Mouse (Mus musculus): ENCODE measurements at regions not wholly inside any gene's neighbourhood (a gene's known extent, or its start where the extent isn't known, plus 50 kb on each side); places are given as distances from the start of the nearest gene placed in this dataset.

DNA sequence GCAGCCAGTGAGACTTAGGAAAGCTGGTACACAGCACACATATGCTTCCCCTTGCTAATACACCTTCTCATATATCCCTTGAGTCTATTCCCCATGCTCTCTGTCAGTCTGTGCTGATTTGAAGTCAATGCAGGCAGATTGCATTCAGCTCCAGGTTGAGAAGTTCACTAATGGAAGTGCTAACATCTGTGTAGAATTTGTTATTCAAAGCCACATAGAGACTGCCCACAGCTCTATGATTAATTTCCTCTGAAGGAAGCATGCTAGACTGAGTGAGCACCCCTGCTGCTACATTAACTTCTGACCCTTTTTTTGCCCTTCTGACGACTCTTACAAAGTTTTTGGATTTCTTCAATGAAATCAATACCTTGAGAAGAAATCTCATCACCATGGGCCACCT, 486.0 kb upstream of the Dmac1 start:
- H3K9ac ChIP-seq (replicated peaks; ENCODE audit: low read length), result no peak overlapping the region
- H3K9me3 ChIP-seq (ENCODE audit: low read length), result no peaks in the 10 kb centered on the region
- H3K27me3 ChIP-seq (ENCODE audit: insufficient read depth, low read length), result no peaks in the 10 kb centered on the region
- no peak for ATAC-seq (ENCODE audit: low FRiP score, low TSS enrichment)
- no peak overlapping the region for H3K4me3 ChIP-seq (ENCODE audit: low read length)
- H3K36me3 ChIP-seq (ENCODE audit: insufficient read depth, low read length), result no peaks in the 10 kb centered on the region
- no peaks in the 10 kb centered on the region for H3K4me1 ChIP-seq (ENCODE audit: insufficient read depth, low read length)
- no peak overlapping the region for H3K27ac ChIP-seq (ENCODE audit: low read length)
- H3K4me2 ChIP-seq (replicated peaks; ENCODE audit: low read depth, low read length), result no peak overlapping the region
- WGBS, result 14% methylated on average over 1 of the region's 1 CpGs

DNA sequence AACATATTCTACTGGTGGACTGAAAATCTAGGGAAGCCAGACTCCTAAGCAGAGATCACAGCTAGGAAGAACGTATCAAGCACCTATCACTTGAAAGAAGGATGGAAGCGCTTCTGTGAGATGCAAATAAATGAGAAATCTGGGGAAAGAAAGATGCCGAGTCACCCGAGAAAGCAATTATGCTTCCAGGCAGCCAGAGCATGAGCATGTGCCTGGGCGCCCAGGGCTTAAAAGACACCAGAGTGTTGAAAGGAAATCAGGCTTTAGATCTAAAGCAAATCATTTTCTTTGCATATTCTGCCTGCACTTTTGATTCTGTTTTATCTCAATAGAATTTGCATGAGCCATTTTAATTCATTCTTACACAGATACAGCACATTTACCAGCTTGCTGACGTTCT, 466.5 kb upstream of the Dmac1 start:
- Histone ChIP-seq H3K9ac (replicated peaks; ENCODE audit: low read length) (no peak overlapping the region), H3K27me3 (ENCODE audit: insufficient read depth, low read length) (no peaks in the 10 kb centered on the region), H3K4me3 (ENCODE audit: low read length) (no peak overlapping the region), H3K4me2 (replicated peaks; ENCODE audit: low read depth, low read length) (no peak overlapping the region), H3K36me3 (ENCODE audit: insufficient read depth, low read length) (no peaks in the 10 kb centered on the region), H3K4me1 (ENCODE audit: insufficient read depth, low read length) (no peaks in the 10 kb centered on the region), H3K9me3 (ENCODE audit: low read length) (no peaks in the 10 kb centered on the region), H3K27ac (ENCODE audit: low read length) (no peak overlapping the region)
- no peak for ATAC-seq (ENCODE audit: low FRiP score, low TSS enrichment)
- 73% methylated on average over 6 of the region's 6 CpGs for WGBS

DNA sequence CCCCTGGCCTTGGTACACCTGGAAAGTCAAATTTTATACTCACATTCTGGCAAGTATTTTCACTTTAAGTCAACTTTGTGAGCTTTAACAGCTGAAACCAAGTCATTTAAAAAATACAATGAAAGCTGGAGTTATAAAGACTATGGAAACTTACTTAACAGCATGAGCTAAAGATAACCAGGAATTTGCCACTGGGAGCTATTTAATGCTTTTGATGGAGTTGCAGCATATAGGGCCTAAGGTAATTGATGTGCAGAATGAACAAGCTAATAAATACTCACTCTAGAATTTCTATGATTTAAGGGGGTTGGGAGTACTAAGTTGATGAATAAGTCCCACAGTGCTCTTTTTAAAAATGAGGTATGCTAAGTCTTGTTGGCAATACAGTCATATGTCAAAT, 463.5 kb upstream of the Dmac1 start:
- H3K27ac ChIP-seq (ENCODE audit: low read length), result no peak overlapping the region
- no peak overlapping the region for H3K9ac ChIP-seq (replicated peaks; ENCODE audit: low read length)
- no peaks in the 10 kb centered on the region for H3K4me1 ChIP-seq (ENCODE audit: insufficient read depth, low read length)
- H3K27me3 ChIP-seq (ENCODE audit: insufficient read depth, low read length), result no peaks in the 10 kb centered on the region
- H3K4me3 ChIP-seq (ENCODE audit: low read length), result no peak overlapping the region
- H3K9me3 ChIP-seq (ENCODE audit: low read length), result no peaks in the 10 kb centered on the region
- no peak for ATAC-seq (ENCODE audit: low FRiP score, low TSS enrichment)
- H3K4me2 ChIP-seq (replicated peaks; ENCODE audit: low read depth, low read length), result no peak overlapping the region
- H3K36me3 ChIP-seq (ENCODE audit: insufficient read depth, low read length), result no peaks in the 10 kb centered on the region

DNA sequence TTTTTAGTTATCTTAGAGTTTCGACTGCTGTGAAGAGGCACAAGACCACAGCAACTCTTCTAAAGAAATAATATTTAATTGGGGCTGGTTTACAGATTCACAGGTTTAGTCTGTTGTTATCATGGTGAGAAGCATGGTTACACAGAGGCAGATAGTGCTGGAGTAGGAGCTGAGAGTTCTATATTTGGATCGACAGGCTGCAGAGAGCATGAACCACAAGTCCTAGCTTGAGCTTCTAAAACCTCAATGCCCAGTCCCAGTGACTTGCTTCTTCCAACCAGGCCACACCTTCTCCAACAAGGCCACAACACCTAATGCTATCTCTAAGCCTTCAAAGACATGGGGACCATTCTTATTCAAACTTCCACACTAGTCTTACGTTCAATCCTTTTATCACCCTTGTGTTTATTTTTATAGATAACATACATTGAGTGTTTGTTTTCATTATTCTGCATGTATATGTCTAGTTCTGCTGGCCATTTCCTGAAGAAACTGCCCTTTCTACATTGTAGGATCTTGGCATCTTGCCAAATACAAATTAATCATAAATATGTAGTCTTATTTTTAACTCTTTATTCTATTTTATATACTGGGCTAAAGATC, 452.8 kb upstream of the Dmac1 start:
- H3K9ac ChIP-seq (replicated peaks; ENCODE audit: low read length), result no peak overlapping the region
- H3K27ac ChIP-seq (ENCODE audit: low read length), result no peak overlapping the region
- ATAC-seq (ENCODE audit: low FRiP score, low TSS enrichment), result no peak

DNA sequence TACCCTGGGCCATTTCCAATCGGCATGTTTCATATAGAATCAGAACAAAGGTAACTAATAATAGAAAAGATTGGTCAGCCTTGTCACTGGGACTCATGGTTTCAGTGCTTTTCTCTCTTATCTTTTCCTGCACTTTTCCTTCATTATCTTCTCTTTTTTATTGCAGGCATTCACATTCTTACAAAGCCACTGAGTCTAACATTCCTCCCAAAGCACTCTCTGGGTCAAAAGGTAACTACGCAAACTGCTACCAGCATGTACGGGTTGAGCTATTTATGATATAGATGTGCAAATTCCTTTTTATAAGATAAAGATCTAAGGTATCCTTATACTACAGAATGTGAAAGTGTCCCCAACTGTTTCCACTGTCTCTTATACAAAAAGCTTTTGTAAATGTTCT, 436.5 kb upstream of the Dmac1 start:
- no peaks in the 10 kb centered on the region for H3K4me1 ChIP-seq (ENCODE audit: insufficient read depth, low read length)
- H3K4me3 ChIP-seq (ENCODE audit: low read length), result no peak overlapping the region
- 85% methylated on average over 3 of the region's 3 CpGs for WGBS
- H3K9me3 ChIP-seq (ENCODE audit: low read length), result peaks cover 4% of the 10 kb centered on the region; the same call in 1 of the 2 replicates
- H3K27me3 ChIP-seq (ENCODE audit: insufficient read depth, low read length), result no peaks in the 10 kb centered on the region
- no peak overlapping the region for H3K27ac ChIP-seq (ENCODE audit: low read length)
- H3K9ac ChIP-seq (replicated peaks; ENCODE audit: low read length), result no peak overlapping the region
- H3K4me2 ChIP-seq (replicated peaks; ENCODE audit: low read depth, low read length), result no peak overlapping the region
- H3K36me3 ChIP-seq (ENCODE audit: insufficient read depth, low read length), result no peaks in the 10 kb centered on the region
- no peak for ATAC-seq (ENCODE audit: low FRiP score, low TSS enrichment)

More for the DNA sequence above, 452.8 kb upstream of the Dmac1 start:
- no peaks in the 10 kb centered on the region for H3K27me3 ChIP-seq (ENCODE audit: insufficient read depth, low read length)
- no peaks in the 10 kb centered on the region for H3K4me1 ChIP-seq (ENCODE audit: insufficient read depth, low read length)
- H3K9me3 ChIP-seq (ENCODE audit: low read length), result no peaks in the 10 kb centered on the region
- WGBS, result 73% methylated on average over 3 of the region's 3 CpGs
- H3K4me2 ChIP-seq (replicated peaks; ENCODE audit: low read depth, low read length), result no peak overlapping the region
- H3K36me3 ChIP-seq (ENCODE audit: insufficient read depth, low read length), result no peaks in the 10 kb centered on the region
- no peak overlapping the region for H3K4me3 ChIP-seq (ENCODE audit: low read length)

DNA sequence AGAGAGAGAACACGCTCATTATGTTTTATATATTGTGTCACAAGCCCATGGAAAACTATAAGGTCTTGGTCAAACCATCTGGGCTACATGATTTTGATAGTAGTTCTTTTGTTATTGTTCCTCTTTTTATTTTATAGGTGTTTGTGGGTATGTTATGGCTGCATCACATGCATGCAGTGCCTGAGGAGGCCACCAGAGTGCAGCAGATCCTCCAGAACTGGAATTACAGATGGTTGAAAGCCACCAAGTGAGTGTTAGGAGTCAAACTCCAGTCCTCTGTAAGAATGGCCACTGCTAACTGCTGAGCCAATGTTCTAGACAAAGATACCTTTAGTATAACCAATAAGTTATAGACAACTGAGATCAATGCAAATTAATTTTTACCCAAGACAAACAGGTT, 435.9 kb upstream of the Dmac1 start:
- Histone ChIP-seq H3K9me3 (ENCODE audit: low read length) (peaks cover 4% of the 10 kb centered on the region; the same call in 1 of the 2 replicates), H3K4me1 (ENCODE audit: insufficient read depth, low read length) (no peaks in the 10 kb centered on the region), H3K9ac (replicated peaks; ENCODE audit: low read length) (no peak overlapping the region), H3K27me3 (ENCODE audit: insufficient read depth, low read length) (no peaks in the 10 kb centered on the region), H3K4me3 (ENCODE audit: low read length) (no peak overlapping the region), H3K36me3 (ENCODE audit: insufficient read depth, low read length) (no peaks in the 10 kb centered on the region), H3K4me2 (replicated peaks; ENCODE audit: low read depth, low read length) (no peak overlapping the region), H3K27ac (ENCODE audit: low read length) (no peak overlapping the region)
- 84% methylated on average over 1 of the region's 1 CpGs for WGBS
- ATAC-seq (ENCODE audit: low FRiP score, low TSS enrichment), result no peak

DNA sequence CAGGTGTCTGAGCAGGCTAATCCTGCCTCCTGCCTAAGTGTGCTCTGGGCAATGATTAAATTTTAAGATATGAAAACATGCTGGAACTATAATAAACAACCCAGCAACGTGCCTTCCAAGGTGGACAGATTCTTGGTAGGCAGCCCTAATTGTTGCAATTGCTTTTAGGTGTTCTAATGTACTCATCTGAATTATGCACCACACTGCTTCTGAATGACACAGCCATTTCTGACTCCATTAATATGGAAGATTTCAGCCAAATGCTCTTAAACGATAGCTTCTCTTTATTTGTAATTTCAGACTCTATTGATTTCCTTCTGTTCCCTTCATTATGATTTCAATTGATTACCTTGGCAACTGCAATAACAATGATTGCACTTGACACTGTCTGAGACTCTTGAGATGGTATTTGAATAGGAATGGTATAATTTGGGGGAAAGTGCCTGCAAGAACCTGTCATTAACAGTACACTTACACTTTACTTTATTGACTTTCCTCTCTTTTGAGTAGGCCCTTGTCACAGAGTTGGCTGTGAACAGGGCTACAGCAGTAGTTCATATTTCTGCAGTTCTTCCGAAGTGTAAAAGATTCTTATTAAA, 422.8 kb upstream of the Dmac1 start:
- no peak overlapping the region for H3K4me2 ChIP-seq (replicated peaks; ENCODE audit: low read depth, low read length)
- no peak overlapping the region for H3K4me3 ChIP-seq (ENCODE audit: low read length)
- no peaks in the 10 kb centered on the region for H3K36me3 ChIP-seq (ENCODE audit: insufficient read depth, low read length)
- H3K9ac ChIP-seq (replicated peaks; ENCODE audit: low read length), result no peak overlapping the region
- H3K9me3 ChIP-seq (ENCODE audit: low read length), result no peaks in the 10 kb centered on the region
- no peak overlapping the region for H3K27ac ChIP-seq (ENCODE audit: low read length)
- no peaks in the 10 kb centered on the region for H3K27me3 ChIP-seq (ENCODE audit: insufficient read depth, low read length)
- no peak for ATAC-seq (ENCODE audit: low FRiP score, low TSS enrichment)
- 76% methylated on average over 3 of the region's 3 CpGs for WGBS
- no peaks in the 10 kb centered on the region for H3K4me1 ChIP-seq (ENCODE audit: insufficient read depth, low read length)

DNA sequence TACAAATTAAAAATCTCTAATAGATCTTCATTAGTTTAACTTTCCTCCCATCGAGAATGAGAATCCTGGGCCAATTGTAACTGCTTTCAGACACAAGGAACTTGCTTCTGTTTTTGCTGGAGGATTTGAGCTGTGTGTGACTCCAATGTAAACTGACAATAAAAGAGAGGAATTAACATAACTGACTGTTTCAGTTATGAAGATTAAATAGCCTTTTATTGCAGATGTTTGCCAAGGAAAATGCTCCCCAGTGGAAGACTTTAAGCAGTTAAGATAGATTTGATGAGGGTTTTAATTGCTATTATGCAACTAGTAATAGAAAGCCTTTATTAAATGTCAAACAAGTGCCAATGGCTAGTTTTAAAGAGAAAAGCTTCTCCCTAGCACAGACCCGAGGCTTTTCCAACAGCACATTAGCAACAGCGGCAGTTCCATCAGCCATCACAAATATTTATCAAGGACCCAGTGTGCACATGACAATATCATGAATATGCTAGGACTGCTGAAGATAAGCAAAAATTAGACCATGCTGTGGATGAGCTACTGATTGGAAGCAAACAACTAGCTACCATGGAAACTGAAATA, 398.6 kb upstream of the Dmac1 start:
- Histone ChIP-seq H3K27ac (ENCODE audit: low read length) (no peak overlapping the region), H3K4me3 (ENCODE audit: low read length) (no peak overlapping the region), H3K9me3 (ENCODE audit: low read length) (no peaks in the 10 kb centered on the region), H3K4me1 (ENCODE audit: insufficient read depth, low read length) (no peaks in the 10 kb centered on the region), H3K4me2 (replicated peaks; ENCODE audit: low read depth, low read length) (no peak overlapping the region), H3K36me3 (ENCODE audit: insufficient read depth, low read length) (no peaks in the 10 kb centered on the region), H3K27me3 (ENCODE audit: insufficient read depth, low read length) (no peaks in the 10 kb centered on the region), H3K9ac (replicated peaks; ENCODE audit: low read length) (no peak overlapping the region)
- no peak for ATAC-seq (ENCODE audit: low FRiP score, low TSS enrichment)
- 76% methylated on average over 3 of the region's 3 CpGs for WGBS

DNA sequence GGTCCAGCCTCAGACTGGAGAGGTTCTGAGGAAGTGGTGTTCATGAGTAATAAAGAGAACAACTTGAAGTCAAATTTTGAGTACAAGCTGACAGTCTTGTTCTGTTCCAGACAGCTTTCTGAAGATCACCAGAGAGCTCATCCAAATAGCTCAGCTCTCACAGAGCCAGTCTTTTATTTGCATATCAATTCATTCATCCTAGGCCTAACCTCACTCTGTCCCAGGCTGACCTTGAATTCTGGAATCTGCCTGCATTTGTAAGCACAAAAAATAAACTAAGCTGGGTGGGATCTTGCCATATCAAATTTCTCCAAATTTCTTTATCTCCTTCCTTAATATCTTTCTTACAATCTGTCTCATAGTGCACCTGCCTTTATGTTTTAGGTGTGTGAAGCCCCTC, 362.9 kb upstream of the Dmac1 start:
- H3K27ac ChIP-seq (ENCODE audit: low read length), result no peak overlapping the region
- no peak for ATAC-seq (ENCODE audit: low FRiP score, low TSS enrichment)
- H3K27me3 ChIP-seq (ENCODE audit: insufficient read depth, low read length), result no peaks in the 10 kb centered on the region

DNA sequence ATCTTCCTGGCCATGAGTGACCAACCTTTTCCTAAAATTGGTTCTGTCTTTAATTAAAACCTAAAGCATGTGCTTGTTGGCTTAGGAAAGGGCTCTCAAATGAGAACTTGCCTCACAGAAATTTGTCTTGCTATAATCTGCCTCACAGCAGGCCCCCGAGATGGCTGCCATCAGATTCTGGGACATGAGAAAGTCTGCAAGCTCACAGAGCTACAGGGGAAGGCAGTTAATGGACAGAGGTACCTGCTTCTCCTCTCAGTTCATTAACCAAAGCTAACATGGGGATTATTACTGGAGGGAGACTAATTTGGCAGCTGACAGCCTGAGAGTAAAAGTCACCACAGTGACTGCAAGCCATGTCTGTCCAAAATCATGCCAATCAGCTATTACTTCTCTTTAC, 358.5 kb upstream of the Dmac1 start:
- WGBS, result 60% methylated on average over 1 of the region's 1 CpGs
- H3K27ac ChIP-seq (ENCODE audit: low read length), result no peak overlapping the region

More for the DNA sequence above, 362.9 kb upstream of the Dmac1 start:
- Histone ChIP-seq H3K4me2 (replicated peaks; ENCODE audit: low read depth, low read length) (no peak overlapping the region), H3K9me3 (ENCODE audit: low read length) (peaks cover 4% of the 10 kb centered on the region; the same call in 1 of the 2 replicates), H3K9ac (replicated peaks; ENCODE audit: low read length) (no peak overlapping the region), H3K4me1 (ENCODE audit: insufficient read depth, low read length) (no peaks in the 10 kb centered on the region), H3K4me3 (ENCODE audit: low read length) (no peak overlapping the region), H3K36me3 (ENCODE audit: insufficient read depth, low read length) (no peaks in the 10 kb centered on the region)

More for the DNA sequence above, 358.5 kb upstream of the Dmac1 start:
- Histone ChIP-seq H3K4me1 (ENCODE audit: insufficient read depth, low read length) (no peaks in the 10 kb centered on the region), H3K4me2 (replicated peaks; ENCODE audit: low read depth, low read length) (no peak overlapping the region), H3K4me3 (ENCODE audit: low read length) (no peak overlapping the region), H3K9me3 (ENCODE audit: low read length) (peaks cover 4% of the 10 kb centered on the region; the same call in 1 of the 2 replicates), H3K27me3 (ENCODE audit: insufficient read depth, low read length) (no peaks in the 10 kb centered on the region), H3K9ac (replicated peaks; ENCODE audit: low read length) (no peak overlapping the region), H3K36me3 (ENCODE audit: insufficient read depth, low read length) (no peaks in the 10 kb centered on the region)
- ATAC-seq (ENCODE audit: low FRiP score, low TSS enrichment), result no peak
